Mouse (Mus musculus): ENCODE measurements around the gene Fam92b. TPM values are rescaled to one million over a fixed set of nuclear protein-coding genes. Genes with fewer than 3 reads are reported as not detected.
A peak's percentile ranks its signal among the peaks of the same experiment; 100 is the strongest.

Fam92b gene
- total RNA-seq (2021), result under 1 TPM; 0.39 to 0.61 TPM

GRCm38 (mm10) chr8:120177318-120178123 lies at the start of gene Fam92b:
Fam92b (minus strand) TSS chr8:120177466.
- peak; percentile 58 to 85 for DNase-seq (ENCODE audit: extremely low spot score in 1 of 2, low spot score in 2 of 2)
- intact Hi-C loops (cut with DNase I), result loop anchor here (5.0 to 10.0 kb wide), 3 partner anchors 40 to 430 kb away; no protein-coding TSS in a partner anchor

- DNase-seq (ENCODE audit: extremely low spot score in 1 of 2, low spot score in 2 of 2), result no peak
- intact Hi-C loops (cut with DNase I), result no loop called here
Observed at GRCm38 (mm10) chr8:120225421-120226151, 48.3 kb upstream of the Fam92b start.

- intact Hi-C loops (cut with DNase I), result no loop called here
- no peak for DNase-seq (ENCODE audit: extremely low spot score in 1 of 2, low spot score in 2 of 2)
Observed at GRCm38 (mm10) chr8:120224521-120225420, 47.5 kb upstream of the Fam92b start.

GRCm38 (mm10) chr8:120222548-120222947 lies 45.3 kb upstream of the Fam92b start:
- DNase-seq (ENCODE audit: extremely low spot score in 1 of 2, low spot score in 2 of 2), result no peak
- intact Hi-C loops (cut with DNase I), result no loop called here

GRCm38 (mm10) chr8:120216855-120217830 lies 39.9 kb upstream of the Fam92b start:
- intact Hi-C loops (cut with DNase I), result loop anchor here (5.0 kb wide), 1 partner anchor 40 kb away; the partner anchor contains the start of gene Fam92b
- DNase-seq (ENCODE audit: extremely low spot score in 1 of 2, low spot score in 2 of 2), result no peak

GRCm38 (mm10) chr8:120215416-120216141 lies 38.3 kb upstream of the Fam92b start:
- DNase-seq (ENCODE audit: extremely low spot score in 1 of 2, low spot score in 2 of 2), result no peak
- intact Hi-C loops (cut with DNase I), result loop anchor here (5.0 kb wide), 1 partner anchor 38 kb away; the partner anchor contains the start of gene Fam92b

GRCm38 (mm10) chr8:120213939-120214338 lies 36.7 kb upstream of the Fam92b start:
- DNase-seq (ENCODE audit: extremely low spot score in 1 of 2, low spot score in 2 of 2), result no peak
- intact Hi-C loops (cut with DNase I), result no loop called here

GRCm38 (mm10) chr8:120213229-120213628 lies 36.0 kb upstream of the Fam92b start:
- no peak for DNase-seq (ENCODE audit: extremely low spot score in 1 of 2, low spot score in 2 of 2)
- intact Hi-C loops (cut with DNase I), result no loop called here

GRCm38 (mm10) chr8:120212596-120212995 lies 35.3 kb upstream of the Fam92b start:
- DNase-seq (ENCODE audit: extremely low spot score in 1 of 2, low spot score in 2 of 2), result no peak
- intact Hi-C loops (cut with DNase I), result no loop called here

GRCm38 (mm10) chr8:120211345-120211744 lies 34.1 kb upstream of the Fam92b start:
- intact Hi-C loops (cut with DNase I), result no loop called here

GRCm38 (mm10) chr8:120208113-120208512 lies 30.8 kb upstream of the Fam92b start:
- intact Hi-C loops (cut with DNase I), result no loop called here
- DNase-seq (ENCODE audit: extremely low spot score in 1 of 2, low spot score in 2 of 2), result no peak

More at GRCm38 (mm10) chr8:120211345-120211744, 34.1 kb upstream of the Fam92b start:
- DNase-seq (ENCODE audit: extremely low spot score in 1 of 2, low spot score in 2 of 2), result no peak

- DNase-seq (ENCODE audit: extremely low spot score in 1 of 2, low spot score in 2 of 2), result no peak
- intact Hi-C loops (cut with DNase I), result no loop called here
Observed at GRCm38 (mm10) chr8:120207364-120207763, 30.1 kb upstream of the Fam92b start.

- no peak for DNase-seq (ENCODE audit: extremely low spot score in 1 of 2, low spot score in 2 of 2)
- intact Hi-C loops (cut with DNase I), result no loop called here
Observed at GRCm38 (mm10) chr8:120205916-120206315, 28.6 kb upstream of the Fam92b start.

- peak in 1 of 2 experiments; percentile 60 for DNase-seq (ENCODE audit: extremely low spot score in 1 of 2, low spot score in 2 of 2)
- intact Hi-C loops (cut with DNase I), result no loop called here
Observed at GRCm38 (mm10) chr8:120204736-120205360, 27.6 kb upstream of the Fam92b start.

GRCm38 (mm10) chr8:120202546-120202945 lies 25.3 kb upstream of the Fam92b start:
- DNase-seq (ENCODE audit: extremely low spot score in 1 of 2, low spot score in 2 of 2), result no peak
- intact Hi-C loops (cut with DNase I), result no loop called here

GRCm38 (mm10) chr8:120201351-120201750 lies 24.1 kb upstream of the Fam92b start:
- no peak for DNase-seq (ENCODE audit: extremely low spot score in 1 of 2, low spot score in 2 of 2)
- intact Hi-C loops (cut with DNase I), result no loop called here

GRCm38 (mm10) chr8:120192118-120192517 lies 14.9 kb upstream of the Fam92b start:
- intact Hi-C loops (cut with DNase I), result no loop called here
- DNase-seq (ENCODE audit: extremely low spot score in 1 of 2, low spot score in 2 of 2), result no peak

Measured in left cerebral cortex, postnatal 10 days (tissue).